Mouse (Mus musculus) kidney, postnatal 0 days (tissue): ENCODE measurements around the gene Tcp10a. TPM values are rescaled to one million over a fixed set of nuclear protein-coding genes. Genes with fewer than 3 reads are reported as not detected.
"Not testable (repeated sequence)": the region's sequence is repeated elsewhere in the genome, so short reads cannot be mapped to it uniquely, and the experiment has no call there.

Source experiments
- ATAC-seq: fragments of 200-750 bp; cut with Nextera tagmentation; replicated peaks from 2 replicates; pipeline ENCODE4 v1.8.0; 2017; ENCODE audit warnings: low read depth, moderate number of reproducible peaks, moderate TSS enrichment, moderate library complexity; ENCODE audit not compliant: low FRiP score
- DNase-seq: peaks from one replicate; pipeline ENCODE4 v3.0.0-alpha.2; 2016; ENCODE audit warnings: low spot score
- H3K27ac ChIP-seq: fragments of 300-500 bp; sonication (generic); 2 replicates; pipeline ENCODE4 v1.5.1; 2014; ENCODE audit warnings: mild to moderate bottlenecking
- H3K27me3 ChIP-seq: fragments of 300-500 bp; sonication (generic); 2 replicates; pipeline ENCODE4 v1.6.1; 2014; ENCODE audit warnings: low read length, mixed read lengths; ENCODE audit not compliant: insufficient read depth
- H3K36me3 ChIP-seq: fragments of 300-500 bp; sonication (generic); 2 replicates; pipeline ENCODE4 v1.6.1; 2014; ENCODE audit warnings: low read length, mixed read lengths; ENCODE audit not compliant: insufficient read depth
- H3K4me1 ChIP-seq: fragments of 300-500 bp; sonication (generic); replicated peaks from 2 replicates; pipeline ENCODE4 v1.6.1; 2014; ENCODE audit warnings: antibody characterized with exemption, low read length, mixed read lengths; ENCODE audit not compliant: insufficient read depth
- H3K4me2 ChIP-seq: fragments of 300-500 bp; sonication (generic); 2 replicates; pipeline ENCODE4 v1.6.1; 2014; ENCODE audit warnings: mild to moderate bottlenecking, low read length, moderate library complexity, mixed read lengths
- H3K4me3 ChIP-seq: fragments of 300-500 bp; sonication (generic); replicated peaks from 2 replicates; pipeline ENCODE4 v1.5.1; 2014; ENCODE audit warnings: low read depth, low read length
- H3K9ac ChIP-seq: fragments of 300-500 bp; sonication (generic); 2 replicates; pipeline ENCODE4 v1.6.1; 2014; ENCODE audit warnings: low read depth, low read length
- H3K9me3 ChIP-seq: fragments of 300-500 bp; sonication (generic); replicated peaks from 2 replicates; pipeline ENCODE4 v1.6.1; 2016; ENCODE audit warnings: low read length, inconsistent platforms, mixed read lengths
- CTCF ChIP-seq: IDR thresholded peaks from 2 replicates; pipeline ENCODE4 v1.5.1; 2016; ENCODE audit warnings: antibody characterized with exemption, low read depth, mild to moderate bottlenecking, moderate library complexity
- WGBS: fragments of 180-500 bp; shearing (Covaris S2); extraction: QIAGEN DNeasy Blood & Tissue Kit; methylation state at CpG from one replicate; pipeline ENCODE4 v1.1.7; 2014; 5-methylcytosine and 5-hydroxymethylcytosine counted together
- polyA plus RNA-seq: library from polyadenylated mRNA; unstranded; fragments of >200 nt; fragmentation: Nextera tagmentation; extraction: Ambion mirVana; gene quantifications from 2 replicates; pipeline ENCODE4 v1.2.1, GENCODE M21; 2015

Tcp10a gene
- polyA plus RNA-seq = not detected in 2 replicates

DNA sequence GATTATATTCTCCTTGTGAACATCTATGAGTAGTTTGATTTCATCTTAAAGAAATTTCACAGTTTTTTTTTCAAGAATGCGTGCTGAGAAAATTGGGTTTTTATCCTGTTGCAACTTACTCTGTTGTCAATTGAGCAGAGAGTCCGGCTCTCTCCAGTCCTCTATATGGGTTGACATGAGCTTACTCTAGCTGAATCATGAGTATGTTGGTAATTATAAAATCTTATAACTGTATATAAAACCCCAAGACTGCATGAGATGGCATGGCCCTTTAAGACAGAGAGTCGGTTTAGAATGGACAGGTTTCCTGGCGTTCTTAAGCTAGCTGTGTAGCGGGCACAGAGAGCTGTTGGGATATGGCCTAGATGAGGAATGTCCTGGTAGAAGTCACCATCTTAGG, at the start of gene Tcp10a:
Gene Tcp10a (plus strand): TSS at position 301 of the 400 bp plus-strand sequence.
- 90% methylated on average over 3 of the region's 5 CpGs for WGBS
- H3K4me1 ChIP-seq, H3K27me3 ChIP-seq, H3K9ac ChIP-seq, H3K4me2 ChIP-seq, DNase-seq, H3K27ac ChIP-seq, H3K4me3 ChIP-seq, H3K9me3 ChIP-seq, H3K36me3 ChIP-seq, ATAC-seq: not testable (repeated sequence)

DNA sequence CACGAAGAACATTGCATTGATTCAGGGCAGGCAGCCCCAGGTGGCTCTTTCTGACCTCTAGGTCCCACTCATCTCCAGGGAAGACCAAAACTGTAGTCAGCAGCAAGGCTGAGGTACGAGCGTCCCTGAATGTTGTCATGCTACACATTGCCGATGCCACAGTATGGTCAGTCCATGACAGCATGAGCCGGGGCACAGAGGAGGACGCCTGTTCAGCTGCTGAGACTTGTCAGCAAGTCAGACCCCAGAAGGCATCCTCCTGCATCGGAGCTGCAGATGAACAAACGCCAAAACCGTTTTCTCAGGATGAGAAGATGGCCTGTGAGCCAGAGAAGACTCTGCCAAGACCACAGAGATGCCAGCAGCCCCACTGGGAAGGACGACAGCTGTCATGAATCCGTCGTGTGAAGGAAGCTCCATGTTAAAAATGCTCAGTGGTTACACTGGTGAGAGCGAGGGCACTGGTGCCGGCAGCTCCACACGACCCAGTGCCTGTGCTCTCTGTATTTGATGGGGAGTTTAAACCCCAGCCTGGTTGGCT, 45.7 kb upstream of the Tcp10a start:
- DNase-seq = no peak
- Histone ChIP-seq H3K4me2 (no peak overlapping the region), H3K9ac (no peak overlapping the region), H3K9me3 (no peaks in the 10 kb centered on the region), H3K27ac (no peak overlapping the region), H3K36me3 (peaks cover 17% of the 10 kb centered on the region; the same call in 1 of the 2 replicates), H3K4me1 (0 out of 2 replicates have a peak, but pooled peaks cover 1% of the 10 kb centered on the region), H3K4me3 (no peak overlapping the region), H3K27me3 (no peaks in the 10 kb centered on the region)
- TF ChIP-seq CTCF = no peak
- no peak for ATAC-seq
- WGBS = 90% methylated on average over 15 of the region's 15 CpGs

DNA sequence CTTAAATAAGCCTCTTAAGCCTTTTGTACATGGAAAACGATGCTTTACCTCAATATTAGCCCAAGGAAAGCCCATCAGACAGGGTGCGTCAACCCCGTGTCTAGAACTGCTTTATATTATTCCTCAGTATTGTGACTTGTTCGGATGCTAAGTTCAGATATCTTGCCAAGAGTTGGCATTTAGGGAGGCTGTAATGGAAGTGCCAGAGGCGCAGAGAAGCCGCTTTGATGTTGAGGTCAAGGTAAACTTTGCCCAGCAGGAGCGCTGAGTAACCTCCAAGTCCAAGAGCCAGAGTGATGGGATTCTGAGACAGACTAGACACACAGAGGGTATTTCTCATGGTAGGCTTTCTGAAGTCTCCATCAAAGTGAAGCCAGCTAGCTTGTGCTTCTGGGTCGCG, 45.2 kb upstream of the Tcp10a start:
- no peak overlapping the region for H3K27ac ChIP-seq
- H3K9me3 ChIP-seq = no peaks in the 10 kb centered on the region
- H3K27me3 ChIP-seq = no peaks in the 10 kb centered on the region
- no peak for TF ChIP-seq CTCF
- WGBS = 90% methylated on average over 9 of the region's 9 CpGs
- H3K4me2 ChIP-seq = no peak overlapping the region
- 0 out of 2 replicates have a peak, but pooled peaks cover 6% of the 10 kb centered on the region for H3K4me1 ChIP-seq
- H3K9ac ChIP-seq = no peak overlapping the region
- no peak for ATAC-seq
- peaks cover 17% of the 10 kb centered on the region; the same call in 1 of the 2 replicates for H3K36me3 ChIP-seq
- H3K4me3 ChIP-seq = no peak overlapping the region
- no peak for DNase-seq

DNA sequence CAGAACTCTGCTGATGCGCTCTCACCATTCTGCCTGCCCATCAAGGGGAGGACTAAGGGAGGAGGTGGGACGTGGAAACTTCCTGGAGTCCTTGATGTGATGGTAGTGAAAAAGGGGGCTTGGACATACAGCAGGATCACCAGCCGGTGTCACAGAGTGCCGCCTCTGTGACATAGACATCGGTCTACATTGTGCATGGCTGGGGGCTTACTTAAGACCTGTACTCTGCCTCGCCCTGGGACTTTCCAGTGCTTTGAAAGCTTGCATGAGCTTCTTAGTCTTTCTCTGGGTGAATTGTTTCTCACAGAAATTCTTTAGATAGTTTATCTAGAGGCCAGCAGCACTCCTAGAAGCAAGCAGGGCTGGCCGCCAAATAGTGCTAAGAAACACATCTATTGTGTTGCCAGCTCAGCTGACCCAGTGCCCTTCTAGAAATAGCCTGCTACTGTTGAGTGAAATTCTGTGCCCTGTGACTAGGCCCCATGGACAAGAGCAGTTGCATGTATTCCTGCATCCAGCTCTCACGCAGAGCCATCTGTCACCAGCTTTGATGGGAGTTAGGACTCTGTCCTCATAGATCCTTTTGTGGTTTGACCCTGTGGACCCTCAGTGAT, 40.0 kb upstream of the Tcp10a start:
- Histone ChIP-seq H3K4me3 (no peak overlapping the region), H3K27me3 (no peaks in the 10 kb centered on the region), H3K9me3 (no peaks in the 10 kb centered on the region), H3K27ac (no peak overlapping the region), H3K4me2 (no peak overlapping the region), H3K4me1 (0 out of 2 replicates have a peak, but pooled peaks cover 13% of the 10 kb centered on the region), H3K36me3 (0 out of 2 replicates have a peak, but pooled peaks cover 5% of the 10 kb centered on the region), H3K9ac (no peak overlapping the region)
- TF ChIP-seq CTCF = no peak
- no peak for ATAC-seq
- 67% methylated on average over 8 of the region's 8 CpGs for WGBS
- DNase-seq = peak; percentile 75

DNA sequence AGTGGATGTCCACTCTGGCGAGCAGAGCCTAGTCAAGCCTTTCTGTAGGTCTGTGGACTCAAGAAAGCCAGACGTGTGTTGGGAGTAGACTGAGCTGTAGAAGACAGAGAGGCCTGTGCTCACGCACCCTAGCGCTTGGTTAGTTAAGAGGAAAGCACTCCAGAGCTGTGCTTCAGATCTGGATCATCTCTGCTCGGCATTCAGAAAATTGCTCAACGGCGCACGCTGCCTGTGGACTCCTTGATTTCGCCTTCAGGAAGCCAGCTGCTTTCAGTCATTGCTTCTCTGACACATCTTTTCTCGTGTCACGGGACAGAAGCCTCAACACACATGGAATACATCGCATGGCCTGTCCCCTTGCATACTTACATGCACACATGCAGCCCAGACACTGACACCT, 39.2 kb upstream of the Tcp10a start:
- ATAC-seq (no peak), DNase-seq (peak; percentile 52)
- H3K27me3 ChIP-seq = no peaks in the 10 kb centered on the region
- TF ChIP-seq CTCF = no peak
- H3K4me3 ChIP-seq = no peak overlapping the region
- H3K9me3 ChIP-seq = no peaks in the 10 kb centered on the region
- no peak overlapping the region for H3K9ac ChIP-seq
- 0 out of 2 replicates have a peak overlapping the region, but pooled peaks have one; percentile 5 for H3K27ac ChIP-seq
- no peak overlapping the region for H3K4me2 ChIP-seq
- WGBS = 64% methylated on average over 12 of the region's 12 CpGs
- H3K36me3 ChIP-seq = 0 out of 2 replicates have a peak, but pooled peaks cover 5% of the 10 kb centered on the region
- 0 out of 2 replicates have a peak, but pooled peaks cover 13% of the 10 kb centered on the region for H3K4me1 ChIP-seq

DNA sequence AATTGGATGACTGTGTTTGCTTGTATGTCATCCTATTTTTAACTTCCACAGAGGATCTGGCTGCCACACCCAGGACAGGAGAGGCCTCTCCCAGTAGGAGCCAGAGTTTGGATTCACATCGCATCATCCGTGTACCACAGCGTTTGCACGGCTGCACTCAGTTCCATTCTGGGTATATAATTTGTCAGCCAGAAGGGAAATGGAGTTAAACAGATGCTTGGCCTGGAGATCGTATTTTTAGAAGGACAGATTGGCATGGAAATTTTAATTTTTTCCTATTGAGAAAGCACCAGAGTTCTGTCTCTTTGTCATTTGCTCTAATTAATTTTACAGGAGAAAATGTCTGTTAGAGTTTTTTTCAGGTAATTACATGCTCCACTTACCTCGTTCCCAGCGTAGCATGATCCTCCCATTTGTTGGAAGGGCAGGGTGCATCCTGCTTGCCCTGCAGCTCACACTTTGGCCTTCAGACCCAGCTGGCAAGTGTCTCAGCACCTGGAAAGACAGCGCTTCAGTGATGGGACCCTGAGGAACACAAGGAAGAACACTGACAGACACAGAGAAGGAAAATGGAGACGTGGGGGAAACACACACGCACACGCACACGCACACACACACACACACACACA, 37.9 kb upstream of the Tcp10a start:
- peaks cover 10% of the 10 kb centered on the region; the same call in 1 of the 2 replicates for H3K36me3 ChIP-seq
- no peak overlapping the region for H3K9ac ChIP-seq
- no peak for DNase-seq
- 0 out of 2 replicates have a peak, but pooled peaks cover 13% of the 10 kb centered on the region for H3K4me1 ChIP-seq
- no peak overlapping the region for H3K27ac ChIP-seq
- no peak overlapping the region for H3K4me2 ChIP-seq
- no peak overlapping the region for H3K4me3 ChIP-seq
- no peak for TF ChIP-seq CTCF
- 60% methylated on average over 12 of the region's 12 CpGs for WGBS
- no peaks in the 10 kb centered on the region for H3K9me3 ChIP-seq
- ATAC-seq = no peak
- no peaks in the 10 kb centered on the region for H3K27me3 ChIP-seq
